Mouse (Mus musculus): Measurements from ENCODE around the gene Brms1.
"Not testable (repeated sequence)": the region's sequence is repeated elsewhere in the genome, so short reads cannot be mapped to it uniquely, and the experiment has no call there.

Gene Brms1

DNA sequence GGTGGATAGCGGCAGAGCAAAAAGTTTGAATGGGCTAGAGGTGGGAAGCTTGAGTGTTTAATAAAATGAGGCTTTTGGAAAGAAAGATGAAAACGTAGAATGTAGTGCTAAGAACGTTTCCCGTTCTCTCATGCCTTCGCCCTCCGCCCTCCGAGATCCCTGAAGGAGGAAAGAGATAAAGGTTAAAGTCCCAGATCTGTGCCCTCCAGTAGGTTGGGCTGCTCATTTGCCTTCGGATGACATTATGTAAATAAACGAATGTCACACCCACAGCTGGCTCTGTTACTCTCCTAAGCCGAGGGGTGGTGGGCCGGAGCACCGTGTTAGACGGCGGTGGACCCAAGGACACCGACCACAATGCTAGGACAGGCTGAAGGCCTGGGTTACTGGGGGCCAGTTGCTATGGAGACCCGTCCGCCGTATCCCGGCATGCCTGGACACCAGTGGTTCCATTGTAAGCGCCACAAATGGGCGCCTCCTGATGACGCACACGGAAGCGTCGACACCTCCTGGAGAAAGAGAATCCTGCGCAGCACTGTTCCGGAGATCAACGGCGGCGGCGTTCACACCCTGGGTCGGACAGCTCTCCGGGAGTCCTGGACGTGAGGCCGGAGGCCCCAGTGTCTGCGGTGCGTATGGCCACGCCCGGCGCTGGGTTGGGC lies at the start of gene Brms1:
Gene Brms1 (plus strand): TSS at position 493 of the 662 bp plus-strand sequence.
- DNase-seq (ENCODE audit: low spot score in 2 of 2): peak; percentile 92 to 93

DNA sequence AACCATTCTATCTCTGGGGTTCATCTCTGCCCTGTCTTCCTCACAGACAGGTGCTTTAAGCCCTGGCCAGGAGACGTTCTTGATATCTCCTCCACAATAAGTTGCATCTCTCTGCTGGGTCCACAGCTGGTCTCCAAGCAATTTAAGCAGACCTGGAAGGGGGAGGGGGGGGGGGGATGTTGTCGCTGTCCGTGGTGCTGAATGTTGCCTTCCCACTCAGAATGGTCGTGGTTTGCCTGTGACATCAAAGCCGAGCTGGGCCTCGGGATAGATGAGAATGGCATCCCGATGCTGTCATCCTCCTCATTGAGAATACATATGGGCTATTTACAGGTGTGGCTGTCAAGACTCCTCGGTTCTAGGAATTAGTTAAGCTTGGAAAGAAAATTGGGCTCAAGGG lies 48.8 kb upstream of the Brms1 start:
- DNase-seq (ENCODE audit: low spot score in 2 of 2): no peak

DNA sequence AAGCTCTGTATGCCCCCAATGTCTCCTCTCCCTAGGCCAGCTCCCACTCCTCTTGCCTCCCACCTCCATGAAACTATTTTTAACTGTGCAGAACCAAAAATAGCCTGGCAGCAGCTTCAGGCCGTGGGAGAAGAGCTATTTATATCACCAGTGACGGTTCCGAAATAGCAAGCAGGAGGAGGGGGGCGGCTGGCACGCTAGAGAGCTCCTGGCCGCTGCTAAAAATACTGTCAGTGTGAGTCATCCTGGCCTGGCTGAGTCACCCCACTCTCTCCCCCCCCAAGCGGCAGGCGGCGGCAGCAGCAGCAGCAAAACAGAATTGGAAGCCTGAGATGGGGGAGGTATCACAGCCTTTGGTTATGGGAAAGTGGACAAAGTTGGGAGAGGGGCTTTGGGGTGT lies 48.2 kb upstream of the Brms1 start:
- peak; percentile 89 to 92 for DNase-seq (ENCODE audit: low spot score in 2 of 2)

DNA sequence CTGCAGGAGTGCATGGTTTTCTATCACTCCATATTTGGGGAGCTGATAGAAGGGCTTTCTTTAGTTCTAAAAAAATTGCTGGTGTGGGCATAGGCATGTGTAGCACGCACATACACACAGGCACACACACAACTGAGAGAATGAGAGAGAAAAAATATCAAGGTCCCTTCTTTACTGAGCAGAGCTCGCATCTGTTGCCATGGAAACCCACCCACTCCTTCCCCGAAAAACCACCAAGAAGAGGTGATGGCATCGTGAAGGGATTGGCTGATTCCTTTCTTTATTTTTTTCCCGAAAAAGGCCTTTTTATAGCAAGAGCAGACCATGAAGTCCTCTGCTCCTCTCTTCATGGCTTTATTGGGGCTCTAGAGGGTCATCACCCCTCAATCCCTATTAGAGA lies 47.1 kb upstream of the Brms1 start:
- peak; percentile 82 to 93 for DNase-seq (ENCODE audit: low spot score in 2 of 2)

DNA sequence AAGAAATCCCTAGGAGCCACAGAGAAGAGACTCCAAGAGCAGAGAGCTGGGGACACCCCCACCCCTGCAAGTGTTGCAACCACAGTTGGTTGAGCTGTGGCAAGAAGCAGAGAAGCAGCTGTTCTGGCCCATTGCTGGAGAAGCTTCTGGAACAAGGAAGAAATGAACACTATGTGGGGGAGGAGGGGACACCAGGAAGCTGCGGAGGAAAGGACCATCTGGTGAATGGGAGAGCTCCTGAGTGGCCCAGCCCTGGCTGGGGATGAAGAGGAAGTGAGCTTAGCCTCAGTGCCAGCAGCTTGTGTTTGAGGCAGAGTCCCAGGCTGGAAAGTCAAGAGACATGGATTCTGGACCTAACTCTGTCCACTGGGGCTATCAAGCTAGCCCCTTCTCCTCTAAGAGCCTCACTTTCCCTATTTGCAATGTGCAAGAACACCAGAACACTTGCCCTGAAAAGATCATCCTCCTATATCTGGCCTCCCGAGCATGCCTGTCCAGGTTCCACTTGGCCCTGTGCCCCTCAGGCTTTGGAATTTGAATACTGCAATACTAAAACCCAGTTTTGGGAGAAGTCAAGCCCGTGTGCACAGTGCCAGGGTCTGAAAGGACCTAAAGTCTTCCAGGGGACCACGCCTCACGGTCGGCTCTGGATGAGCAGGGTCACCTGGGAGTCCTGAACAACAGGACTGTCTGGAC lies 41.6 kb upstream of the Brms1 start:
- peak; percentile 64 to 84 for DNase-seq (ENCODE audit: low spot score in 2 of 2)

DNA sequence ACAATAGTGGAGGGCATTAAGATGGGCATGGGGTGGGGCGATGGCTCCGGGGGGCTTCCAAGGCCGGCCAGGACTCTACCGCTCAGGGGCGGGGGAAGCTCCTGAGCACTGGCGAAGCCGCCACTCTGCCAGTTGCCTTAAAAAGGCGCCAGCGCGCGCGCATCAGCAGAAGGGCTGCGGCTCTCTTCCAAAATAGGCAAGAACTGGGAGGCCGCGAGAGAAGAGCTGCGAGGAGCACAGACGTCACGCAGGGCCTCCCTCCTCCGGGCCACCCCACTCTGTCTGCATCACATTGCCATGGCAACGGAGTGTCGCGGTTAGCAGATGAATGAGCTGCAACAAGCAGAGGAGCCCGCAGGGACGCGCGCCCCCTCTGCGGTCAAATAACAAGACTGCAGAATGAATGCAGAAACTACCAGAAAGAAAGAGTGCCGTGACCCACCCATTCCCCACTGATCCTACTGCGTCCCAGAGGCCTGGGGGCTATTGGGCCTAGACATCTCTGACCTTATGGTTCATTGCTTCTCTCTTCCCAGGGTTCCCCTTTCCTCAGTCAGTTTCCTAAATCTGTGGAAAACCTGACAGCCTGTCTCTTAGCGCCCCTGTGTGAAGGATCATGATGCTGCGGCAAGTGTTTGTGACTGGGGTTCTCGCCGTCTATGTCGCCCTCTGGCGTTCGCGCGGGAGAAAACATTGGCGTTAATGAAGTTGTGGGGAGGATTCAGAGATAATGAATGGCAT lies 39.3 kb upstream of the Brms1 start:
- peak; percentile 96 to 98 for DNase-seq (ENCODE audit: low spot score in 2 of 2)

DNA sequence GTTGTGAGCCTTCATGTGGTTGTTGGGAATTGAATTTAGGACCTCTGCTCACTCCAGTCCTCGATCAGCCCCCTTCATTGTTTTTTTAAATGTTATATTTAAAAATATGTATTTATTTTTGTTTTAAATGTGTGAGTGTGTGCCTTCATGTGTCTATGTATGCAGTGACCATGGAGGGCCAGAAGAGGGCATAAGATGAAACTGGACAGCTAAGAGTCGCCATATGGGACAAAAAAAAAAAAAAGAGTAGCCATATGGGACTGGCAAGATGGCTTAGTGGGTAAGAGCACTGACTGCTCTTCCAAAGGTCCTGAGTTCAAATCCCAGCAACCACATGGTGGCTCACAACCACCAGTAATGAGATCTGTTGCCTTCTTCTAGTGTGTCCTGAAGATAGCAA lies 37.5 kb upstream of the Brms1 start:
- not testable (repeated sequence) for DNase-seq (ENCODE audit: low spot score in 2 of 2)

DNA sequence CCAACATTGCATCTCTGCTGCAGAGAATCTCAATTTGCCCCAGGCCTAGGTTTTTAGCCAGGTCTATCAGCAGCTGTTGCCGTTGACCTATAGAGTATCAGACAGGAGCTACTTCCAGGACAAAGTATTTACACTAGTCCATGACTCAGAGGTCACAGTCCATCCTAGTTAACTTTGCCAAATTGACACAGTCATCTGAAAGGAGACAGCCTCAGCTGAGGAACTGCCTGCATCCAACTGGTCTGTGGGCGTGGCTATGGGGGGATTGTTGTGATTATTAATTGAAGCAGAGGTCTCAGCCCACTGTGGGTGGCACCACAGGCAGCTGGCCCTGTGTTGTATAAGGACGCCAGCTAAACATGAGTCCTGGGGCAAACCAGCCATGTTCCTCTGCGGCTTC lies 36.2 kb upstream of the Brms1 start:
- DNase-seq (ENCODE audit: low spot score in 2 of 2): no peak

DNA sequence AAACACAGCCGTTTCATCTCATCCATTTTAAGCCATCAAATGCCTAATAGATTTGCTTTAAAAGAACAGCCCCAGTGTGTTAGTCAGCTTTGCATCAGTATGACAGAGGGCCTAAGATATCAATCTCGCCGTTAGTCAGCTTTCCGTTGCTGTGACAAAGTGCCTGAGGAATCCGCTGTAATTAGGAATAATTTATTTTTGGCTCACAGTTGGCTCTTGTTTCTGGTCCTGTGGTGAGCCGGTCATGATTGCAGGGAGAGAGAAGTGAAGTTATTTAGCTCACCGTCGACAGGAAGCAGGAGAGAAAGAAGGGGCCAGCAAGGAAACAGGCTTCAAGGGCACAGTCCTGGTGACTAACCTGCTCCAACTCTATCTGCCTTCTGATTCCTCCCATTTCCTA lies 28.0 kb upstream of the Brms1 start:
- no peak for DNase-seq (ENCODE audit: low spot score in 2 of 2)

DNA sequence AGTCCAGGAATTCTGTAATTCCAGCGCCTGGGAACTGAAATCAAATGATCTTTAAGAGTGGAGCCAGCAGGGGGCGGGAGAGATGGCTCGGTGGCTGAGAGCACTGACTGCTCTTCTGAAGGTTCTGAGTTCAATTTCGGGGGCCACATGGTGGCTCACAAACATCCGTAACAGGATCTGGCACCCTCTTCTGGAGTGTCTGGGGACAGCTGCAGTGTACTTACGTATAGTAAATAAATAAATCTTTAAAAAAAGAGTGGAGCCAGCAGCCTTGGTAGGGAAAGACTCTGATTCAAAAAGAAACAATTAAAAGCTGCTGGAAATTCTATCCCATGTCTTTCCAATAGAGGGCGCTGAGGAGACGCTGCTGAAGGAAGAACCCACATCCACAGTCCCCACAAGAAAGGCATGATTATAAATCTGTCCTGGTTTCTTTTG lies 26.2 kb upstream of the Brms1 start:
- no peak for DNase-seq (ENCODE audit: low spot score in 2 of 2)

DNA sequence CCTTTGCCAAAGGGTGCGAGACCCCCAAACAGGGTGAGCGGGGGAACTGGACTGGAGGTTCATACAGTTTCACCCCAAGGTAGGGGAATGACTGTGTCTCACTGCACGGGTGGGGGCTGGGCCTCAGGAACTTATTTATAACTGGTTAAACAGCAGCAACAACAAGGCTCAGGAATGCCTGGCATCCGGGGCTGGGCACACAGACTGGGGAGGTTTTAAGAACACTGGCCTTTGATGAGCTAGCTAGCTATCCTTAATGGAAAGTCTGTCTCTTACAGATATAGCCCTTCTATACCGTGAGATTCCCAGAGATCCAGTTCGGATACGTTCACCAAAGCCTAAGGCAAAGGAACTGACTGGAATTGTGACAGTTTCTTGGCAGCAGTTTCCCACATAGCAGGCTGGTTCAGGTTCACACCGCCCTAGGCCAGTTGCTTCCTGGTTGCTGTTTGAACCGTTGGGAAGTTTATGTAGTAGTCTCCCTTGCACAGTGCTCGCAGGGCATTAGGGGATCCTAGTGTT lies 24.9 kb upstream of the Brms1 start:
- DNase-seq (ENCODE audit: low spot score in 2 of 2): no peak

DNA sequence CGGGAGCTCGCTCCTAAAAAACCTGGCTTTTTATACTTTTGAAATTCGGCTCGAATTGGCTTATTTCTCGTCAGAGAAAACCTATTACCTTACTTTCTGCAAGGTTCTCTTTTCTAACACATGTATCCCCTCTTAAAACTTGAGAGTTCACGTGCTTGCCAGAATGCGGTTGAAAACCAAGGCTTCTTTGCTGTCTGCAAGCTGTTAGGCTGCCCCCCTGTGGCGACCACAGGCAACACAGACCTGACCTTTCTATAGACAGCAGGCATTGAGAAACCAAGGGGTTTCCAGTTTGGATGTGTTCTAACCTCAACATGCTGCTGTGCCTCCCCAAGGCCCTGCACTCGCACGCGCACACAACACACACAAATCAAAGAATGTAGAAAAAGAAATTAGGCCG lies 24.4 kb upstream of the Brms1 start:
- DNase-seq (ENCODE audit: low spot score in 2 of 2): no peak

DNA sequence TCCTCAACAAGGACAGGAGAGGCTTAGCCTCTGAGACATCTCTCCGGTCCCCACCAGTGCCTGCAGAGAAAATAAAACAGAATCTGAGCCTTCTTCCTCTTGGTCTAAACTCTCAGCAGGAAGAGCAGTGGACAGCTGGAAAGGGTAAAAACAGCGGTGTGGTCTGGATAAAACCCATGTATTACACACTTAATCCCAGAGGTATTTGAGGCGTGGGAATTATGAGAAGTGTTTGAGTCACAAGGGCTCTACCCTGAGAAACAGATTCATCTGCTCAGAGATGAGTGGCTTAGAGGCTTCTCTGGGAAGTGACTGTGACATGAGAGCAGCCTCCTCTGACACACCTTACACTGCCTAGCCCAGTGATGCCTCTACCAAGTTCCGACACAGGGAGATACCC lies 23.5 kb upstream of the Brms1 start:
- no peak for DNase-seq (ENCODE audit: low spot score in 2 of 2)

DNA sequence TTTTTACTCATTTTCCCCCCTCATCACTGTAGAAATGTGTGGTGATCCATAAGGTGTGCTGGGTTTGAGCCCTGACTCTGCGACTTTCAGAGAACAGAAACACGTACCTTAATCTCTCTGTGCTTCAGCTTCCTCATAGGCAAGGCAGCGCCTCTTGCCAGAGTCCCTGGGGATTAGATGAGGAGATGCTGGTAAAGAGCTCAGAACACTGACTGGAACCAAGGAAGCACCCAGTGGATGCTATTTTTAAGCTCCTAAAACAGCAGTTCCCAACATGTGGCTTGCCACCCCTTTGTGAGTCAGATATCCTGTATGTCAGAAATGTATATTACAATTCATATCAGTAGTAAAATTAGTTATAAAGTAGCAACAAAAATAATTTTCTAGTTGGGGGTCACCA lies 23.0 kb upstream of the Brms1 start:
- DNase-seq (ENCODE audit: low spot score in 2 of 2): no peak

DNA sequence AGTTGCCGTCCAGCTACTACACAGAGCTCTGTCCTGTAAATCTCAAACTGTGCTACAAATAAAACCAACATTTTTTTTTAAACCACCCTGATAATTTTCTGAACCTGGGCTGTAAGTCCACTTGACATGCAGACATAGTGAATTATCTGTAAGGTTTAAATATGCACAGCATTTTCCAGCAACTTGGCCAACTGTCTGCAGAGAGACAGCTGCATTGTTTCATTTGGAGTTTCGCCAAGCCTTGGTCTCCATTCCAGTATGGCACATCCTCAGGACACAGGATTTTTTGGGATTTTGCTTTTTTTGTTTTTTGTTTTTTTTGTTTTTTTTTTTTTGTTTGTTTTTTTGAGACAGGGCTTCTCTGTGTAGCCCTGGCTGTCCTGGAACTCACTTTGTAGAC lies 19.7 kb upstream of the Brms1 start:
- no peak for DNase-seq (ENCODE audit: low spot score in 2 of 2)

DNA sequence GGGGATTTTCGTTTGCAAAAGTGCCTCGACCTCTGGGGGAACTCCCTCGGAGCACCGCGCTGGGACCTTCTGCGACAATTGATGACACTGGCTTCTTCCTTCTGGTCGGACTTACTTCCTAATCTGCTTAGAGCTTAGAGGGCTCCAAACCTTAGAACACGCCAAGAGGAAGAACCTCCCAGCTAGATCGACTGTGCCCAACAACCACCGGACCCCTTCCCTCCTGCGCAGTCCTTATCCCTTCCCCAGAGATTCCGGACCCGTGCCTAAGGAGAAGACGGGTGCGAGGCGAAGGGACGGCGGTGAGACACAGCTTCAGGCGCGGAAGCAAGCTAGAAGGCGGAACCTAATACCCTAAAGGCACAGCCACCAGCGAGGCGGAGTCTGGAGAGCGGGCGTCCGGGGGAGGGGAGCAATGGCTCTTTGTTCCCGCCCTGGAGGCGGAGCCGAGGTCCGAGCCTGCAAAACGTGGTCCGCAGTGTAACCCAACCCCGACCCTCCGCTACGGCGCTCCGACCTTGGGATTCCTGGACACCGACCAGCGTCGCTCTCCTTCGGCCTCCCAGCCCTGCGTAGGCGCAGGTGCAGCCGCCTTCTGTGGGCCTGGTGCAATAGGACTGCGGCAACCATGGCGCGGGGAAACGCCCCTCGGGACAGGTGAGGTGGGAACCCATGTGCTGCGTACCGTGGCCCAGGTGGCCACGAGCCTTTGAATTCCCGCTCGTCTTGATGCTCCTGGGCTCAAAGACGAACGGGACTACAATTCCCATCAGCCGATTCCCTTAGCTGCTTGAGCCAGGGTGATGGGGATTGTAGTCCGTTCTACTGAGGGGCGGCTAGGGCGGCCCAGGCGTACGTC lies 17.3 kb upstream of the Brms1 start, which contains the start of gene Slc29a2:
Gene Slc29a2 (plus strand): TSS at position 240 of the 859 bp plus-strand sequence.
- DNase-seq (ENCODE audit: low spot score in 2 of 2): peak; percentile 86 to 87

DNA sequence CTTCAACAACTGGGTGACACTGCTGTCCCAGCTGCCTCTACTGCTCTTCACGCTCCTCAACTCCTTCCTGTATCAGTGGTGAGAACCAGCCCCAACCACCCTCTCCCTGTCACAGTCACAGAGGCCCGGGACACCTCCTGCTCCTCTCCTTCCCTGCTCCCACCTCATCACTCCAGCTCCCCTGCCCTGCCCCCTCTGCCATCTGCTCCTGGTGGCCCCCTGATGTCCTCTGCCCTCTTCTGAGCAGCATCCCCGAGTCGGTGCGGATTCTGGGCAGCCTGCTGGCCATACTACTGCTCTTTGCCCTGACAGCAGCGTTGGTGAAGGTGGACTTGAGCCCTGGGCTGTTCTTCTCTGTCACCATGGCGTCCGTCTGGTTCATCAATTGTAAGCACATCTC lies 15.0 kb upstream of the Brms1 start:
- no peak for DNase-seq (ENCODE audit: low spot score in 2 of 2)

DNA sequence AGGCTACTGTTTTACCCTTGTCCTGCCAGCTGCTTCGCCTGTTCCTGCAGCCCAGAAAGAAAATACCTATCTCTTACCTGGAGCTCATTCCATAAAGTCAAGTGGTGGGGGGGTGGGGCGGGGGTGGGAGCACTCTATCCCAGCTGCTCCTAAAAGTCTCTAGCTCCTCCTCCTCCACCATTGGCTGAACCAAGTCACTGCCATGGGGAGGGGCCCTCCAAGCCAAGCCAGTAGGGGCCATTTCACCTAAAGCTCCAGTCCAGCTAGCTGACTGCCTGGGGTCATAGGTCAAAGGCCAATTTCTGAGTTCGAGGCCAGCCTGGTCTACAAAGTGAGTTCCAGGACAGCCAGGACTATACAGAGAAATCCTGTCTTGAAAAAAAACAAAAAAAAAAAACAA lies 8.5 kb upstream of the Brms1 start:
- DNase-seq (ENCODE audit: low spot score in 2 of 2): no peak

DNA sequence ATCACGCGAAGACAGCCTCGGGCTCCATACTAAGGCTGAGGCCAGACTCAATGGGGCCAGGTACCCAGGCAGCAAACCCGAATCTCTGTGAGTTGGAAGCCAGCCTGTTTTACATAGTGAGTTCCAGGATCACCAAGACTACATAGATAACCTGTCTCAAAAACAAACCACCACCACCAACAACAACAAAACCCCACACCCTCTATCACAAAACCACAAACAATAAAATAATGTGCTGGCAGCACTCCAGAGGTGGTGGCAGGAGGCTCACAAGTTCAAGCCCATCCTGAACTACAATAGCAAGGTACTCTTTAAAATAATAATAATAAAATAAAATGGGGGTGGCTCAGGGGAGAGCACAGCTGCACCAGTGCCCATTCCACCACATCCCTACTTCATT lies 4.6 kb upstream of the Brms1 start:
- no peak for DNase-seq (ENCODE audit: low spot score in 2 of 2)

DNA sequence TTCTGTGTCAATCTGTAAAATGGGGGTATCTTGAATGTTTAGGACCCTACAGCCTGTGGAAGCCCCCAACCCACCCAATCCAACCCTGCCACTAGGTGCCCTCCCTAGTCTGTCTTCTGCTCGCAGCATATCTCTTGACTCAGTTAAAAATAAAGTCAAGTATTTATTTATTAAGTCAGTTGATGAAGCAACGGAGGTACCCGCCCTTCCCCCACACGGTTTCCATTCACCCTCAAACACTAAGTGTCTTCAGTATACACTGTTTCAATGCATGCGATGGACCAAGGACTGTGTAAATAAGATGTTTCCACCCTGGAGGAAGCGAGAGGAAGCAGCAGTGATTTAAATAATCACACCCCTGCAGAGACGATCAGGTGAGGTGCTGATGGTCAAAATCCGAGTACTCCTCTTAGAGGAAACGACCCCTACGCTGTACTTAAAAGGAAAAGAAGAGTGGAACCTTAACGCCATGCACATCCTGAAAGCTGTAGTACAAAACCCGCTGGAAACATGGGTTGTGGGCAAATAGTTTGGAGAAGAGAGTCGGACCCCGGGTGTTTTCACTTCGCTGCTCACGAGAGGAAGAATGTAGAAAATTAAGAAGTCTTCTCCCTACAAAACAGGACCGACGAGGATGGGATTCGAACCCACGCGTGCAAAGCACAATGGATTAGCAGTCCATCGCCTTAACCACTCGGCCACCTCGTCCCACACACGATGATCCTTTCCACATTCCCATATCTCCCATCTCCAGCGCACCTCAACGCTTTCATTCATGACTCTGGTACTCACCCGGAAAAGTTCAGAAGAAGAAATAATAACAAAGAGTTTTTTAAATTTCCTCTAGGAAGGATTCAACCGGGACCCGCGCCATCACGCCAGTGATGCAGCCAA lies 3.2 kb upstream of the Brms1 start:
- peak; percentile 76 to 78 for DNase-seq (ENCODE audit: low spot score in 2 of 2)
